Mouse (Mus musculus) MEL (cell line): ENCODE data around the gene AC124502.3. TPM values are rescaled to one million over a fixed set of nuclear protein-coding genes. Genes with fewer than 3 reads are reported as not detected.
A peak's percentile ranks its signal among the peaks of the same experiment; 100 is the strongest.

Experiments used
- DNase-seq: peaks from one replicate; pipeline ENCODE4 v3.0.0; 2011; ENCODE audit warnings: low read depth, low spot score
- H3K27ac ChIP-seq: 2 replicates; pipeline ENCODE4 v1.5.1; 2012; ENCODE audit warnings: low read depth, mild to moderate bottlenecking, control low read depth, low read length, moderate library complexity; ENCODE audit not compliant: control insufficient read depth
- H3K27me3 ChIP-seq, 2 experiments: fragments of 150-350 bp in 1 of 2; sonication (generic) in 1 of 2; 2 replicates each; pipeline ENCODE4 v1.6.1; 2012; ENCODE audit warnings: low read length in 2 of 2, mild to moderate bottlenecking in 2 of 2, improper control_type of control experiment in 1 of 2, moderate library complexity in 1 of 2; ENCODE audit not compliant: insufficient read depth in 2 of 2, control insufficient read depth in 1 of 2
- H3K36me3 ChIP-seq, 2 experiments: 2 replicates each; pipeline ENCODE4 v1.6.1; 2012 to 2014; ENCODE audit warnings: low read length in 2 of 2, improper control_type of control experiment in 1 of 2, inconsistent platforms in 1 of 2, mild to moderate bottlenecking in 1 of 2; ENCODE audit not compliant: insufficient read depth in 2 of 2, control insufficient read depth in 1 of 2
- H3K4me1 ChIP-seq, 2 experiments: fragments of 150-350 bp in 1 of 2; sonication (generic) in 1 of 2; 2 replicates each; pipeline ENCODE4 v1.6.1; 2012; ENCODE audit warnings: low read length in 2 of 2, improper control_type of control experiment in 1 of 2, mild to moderate bottlenecking in 1 of 2; ENCODE audit not compliant: insufficient read depth in 2 of 2, control insufficient read depth in 1 of 2
- H3K4me3 ChIP-seq, 2 experiments: fragments of 150-350 bp in 1 of 2; sonication (generic) in 1 of 2; 2 replicates each; pipeline ENCODE4 v1.5.1; 2012; ENCODE audit warnings: low read depth in 2 of 2, low read length in 2 of 2, mild to moderate bottlenecking in 2 of 2, moderate library complexity in 2 of 2, control low read depth in 1 of 2, improper control_type of control experiment in 1 of 2; ENCODE audit not compliant: control insufficient read depth in 1 of 2, insufficient read depth in 1 of 2
- H3K79me2 ChIP-seq: 2 replicates; pipeline ENCODE4 v1.6.1; 2012; ENCODE audit warnings: mild to moderate bottlenecking, low read length, moderate library complexity; ENCODE audit not compliant: control insufficient read depth, poor library complexity, insufficient read depth
- H3K9ac ChIP-seq: 2 replicates; pipeline ENCODE4 v1.6.1; 2012; ENCODE audit warnings: low read depth, mild to moderate bottlenecking, control low read depth, low read length, moderate library complexity; ENCODE audit not compliant: control insufficient read depth, poor library complexity, severe bottlenecking
- H3K9me3 ChIP-seq: fragments of 150-350 bp; sonication (generic); replicated peaks from 2 replicates; pipeline ENCODE4 v1.6.1; 2012; ENCODE audit warnings: mild to moderate bottlenecking, low read length, improper control_type of control experiment, moderate library complexity; ENCODE audit not compliant: insufficient read depth
- CHD2 ChIP-seq: IDR thresholded peaks from 2 replicates; pipeline ENCODE4 v1.6.1; 2011; ENCODE audit warnings: low read length, improper control_type of control experiment
- E2F4 ChIP-seq: IDR thresholded peaks from 2 replicates; pipeline ENCODE4 v1.6.1; 2011; ENCODE audit warnings: low read depth, low read length, improper control_type of control experiment, borderline replicate concordance
- GATA1 ChIP-seq: IDR thresholded peaks from 2 replicates; pipeline ENCODE4 v1.6.1; 2011; ENCODE audit warnings: low read depth, low read length, improper control_type of control experiment
- JUND ChIP-seq: IDR thresholded peaks from 2 replicates; pipeline ENCODE4 v1.6.1; 2011; ENCODE audit warnings: low read depth, mild to moderate bottlenecking, improper control_type of control experiment, low read length
- MAFK ChIP-seq: IDR thresholded peaks from 2 replicates; pipeline ENCODE4 v1.6.1; 2011; ENCODE audit warnings: low read depth, mild to moderate bottlenecking, low read length, improper control_type of control experiment, borderline replicate concordance
- MAX ChIP-seq: IDR thresholded peaks from 2 replicates; pipeline ENCODE4 v1.6.1; 2011; ENCODE audit warnings: low read length, improper control_type of control experiment
- MAZ ChIP-seq: IDR thresholded peaks from 2 replicates; pipeline ENCODE4 v1.6.1; 2012; ENCODE audit warnings: low read depth, mild to moderate bottlenecking, inconsistent platforms, low read length, improper control_type of control experiment
- MXI1 ChIP-seq: IDR thresholded peaks from 2 replicates; pipeline ENCODE4 v1.6.1; 2011; ENCODE audit warnings: mild to moderate bottlenecking, low read depth, low read length, improper control_type of control experiment
- MYB ChIP-seq: IDR thresholded peaks from 2 replicates; pipeline ENCODE4 v1.6.1; 2011; ENCODE audit warnings: mild to moderate bottlenecking, low read depth, low read length, improper control_type of control experiment
- MYC ChIP-seq: IDR thresholded peaks from 2 replicates; pipeline ENCODE4 v1.6.1; 2011; ENCODE audit warnings: low read depth, mild to moderate bottlenecking, low read length, improper control_type of control experiment, moderate library complexity
- NRF1 ChIP-seq: IDR thresholded peaks from 2 replicates; pipeline ENCODE4 v1.6.1; 2014; ENCODE audit warnings: low read depth, mild to moderate bottlenecking, inconsistent platforms, low read length, improper control_type of control experiment, moderate library complexity; ENCODE audit not compliant: poor library complexity, insufficient read depth, severe bottlenecking
- POLR2A ChIP-seq, 2 experiments: IDR thresholded peaks; 2 replicates each; pipeline ENCODE4 v1.6.1; 2011 to 2012; ENCODE audit warnings: low read length in 2 of 2, mild to moderate bottlenecking in 2 of 2, control low read depth in 1 of 2, improper control_type of control experiment in 1 of 2, low read depth in 1 of 2, moderate library complexity in 1 of 2; ENCODE audit not compliant: control insufficient read depth in 1 of 2, insufficient read depth in 1 of 2, poor library complexity in 1 of 2
- POLR2AphosphoS2 ChIP-seq: IDR thresholded peaks from 2 replicates; pipeline ENCODE4 v1.6.1; 2011; ENCODE audit warnings: low read length, improper control_type of control experiment
- RAD21 ChIP-seq: IDR thresholded peaks from 2 replicates; pipeline ENCODE4 v1.6.1; 2011; ENCODE audit warnings: mild to moderate bottlenecking, low read depth, low read length, improper control_type of control experiment
- SIN3A ChIP-seq: IDR thresholded peaks from 2 replicates; pipeline ENCODE4 v1.6.1; 2012; ENCODE audit warnings: low read length, improper control_type of control experiment, inconsistent platforms
- TCF12 ChIP-seq: IDR thresholded peaks from 2 replicates; pipeline ENCODE4 v1.6.1; 2014; ENCODE audit warnings: low read depth, mild to moderate bottlenecking, inconsistent platforms, low read length, improper control_type of control experiment, moderate library complexity
- USF1 ChIP-seq: IDR thresholded peaks from 2 replicates; pipeline ENCODE4 v1.6.1; 2014; ENCODE audit warnings: low read depth, mild to moderate bottlenecking, inconsistent platforms, low read length, improper control_type of control experiment, moderate library complexity
- ZC3H11A ChIP-seq: IDR thresholded peaks from 2 replicates; pipeline ENCODE4 v1.6.1; 2012; ENCODE audit warnings: low read depth, mild to moderate bottlenecking, inconsistent platforms, low read length, improper control_type of control experiment
- ZMIZ1 ChIP-seq: IDR thresholded peaks from 2 replicates; pipeline ENCODE4 v1.6.1; 2012; ENCODE audit warnings: low read depth, mild to moderate bottlenecking, inconsistent platforms, low read length, improper control_type of control experiment, moderate library complexity
- ZNF384 ChIP-seq: IDR thresholded peaks from 2 replicates; pipeline ENCODE4 v1.6.1; 2012; ENCODE audit warnings: low read depth, mild to moderate bottlenecking, inconsistent platforms, low read length, improper control_type of control experiment
- polyA plus RNA-seq, 2 experiments: library from polyadenylated mRNA; stranded (reverse) in 1 of 2; unstranded in 1 of 2; fragments of >175 nt in 1 of 2; fragments of >200 nt in 1 of 2; gene quantifications; 2 replicates each; pipeline versions ENCODE4 v1.2.1 to v1.2.4; 2012; ENCODE audit warnings: low replicate concordance in 2 of 2, low read depth in 1 of 2; ENCODE audit not compliant: insufficient read length in 2 of 2, insufficient read depth in 1 of 2, missing spikeins in 1 of 2
- total RNA-seq: library from RNA; depleted of rRNA; stranded (reverse); fragments of 300-350 nt; gene quantifications from 2 replicates; pipeline ENCODE4 v1.2.3, GENCODE M21; 2012

AC124502.3 gene
- total and polyA plus RNA-seq, 3 experiments: 0.75 to 2.1 TPM; not detected in 1

- no peak for TF ChIP-seq ZC3H11A
- no peak for TF ChIP-seq ZNF384
- no peak for TF ChIP-seq MYC
- TF ChIP-seq TCF12: no peak
- 0 out of 2 replicates have a peak, but pooled peaks have one; percentile 5 for TF ChIP-seq USF1
- TF ChIP-seq MXI1: peak; percentile 98
- TF ChIP-seq SIN3A: peak; percentile 100
- TF ChIP-seq E2F4: no peak
- TF ChIP-seq NRF1: peak; percentile 82
- no peak for TF ChIP-seq JUND
- TF ChIP-seq POLR2AphosphoS2: 0 out of 2 replicates have a peak, but pooled peaks have one; percentile 44
- peak; percentile 9; the same call in 1 of the 2 replicates for TF ChIP-seq RAD21
- no peak for TF ChIP-seq MAFK
- TF ChIP-seq MAX: peak; percentile 44; the same call in 1 of the 2 replicates
- peak; percentile 93 for TF ChIP-seq MAZ
- TF ChIP-seq GATA1: 0 out of 2 replicates have a peak, but pooled peaks have one; percentile 2
- peak; percentile 79 to 87 for TF ChIP-seq POLR2A (IDR thresholded peaks at IDR 0.05; ENCODE audit: control insufficient read depth in 1 of 2, insufficient read depth in 1 of 2, low read depth in 1 of 2, low read length in 2 of 2, poor library complexity in 1 of 2)
- TF ChIP-seq, all 39 proteins: peak for 19
Measured at GRCm38 (mm10) chr19:5087884-5088728, 49.4 kb downstream of the AC124502.3 start, which contains the start of gene Yif1a (continued).

- H3K9ac ChIP-seq: peak overlapping the region; percentile 83
- TF ChIP-seq CHD2: no peak
- TF ChIP-seq MYB: no peak
- no peak for TF ChIP-seq ZMIZ1
- no peak for TF ChIP-seq SIN3A
Measured at GRCm38 (mm10) chr19:5089324-5089723, 50.6 kb downstream of the AC124502.3 start.

More at GRCm38 (mm10) chr19:5089324-5089723, 50.6 kb downstream of the AC124502.3 start:
- Histone ChIP-seq H3K9me3 (no peaks in the 10 kb centered on the region), H3K36me3 (no peaks in the 10 kb centered on the region; a peak in 1 of 4 replicates), H3K27me3 (peaks cover 5 to 13% of the 10 kb centered on the region in 2 experiments), H3K27ac (no peak overlapping the region), H3K4me3 (peak overlapping the region in 1 of 2 experiments; percentile 98; a peak in 2 of 4 replicates), H3K4me1 (peaks cover 0 to 18% of the 10 kb centered on the region in 2 experiments; a peak in 1 of 4 replicates), H3K79me2 (peaks cover 3% of the 10 kb centered on the region; the same call in 1 of the 2 replicates)
- no peak for DNase-seq
